Mouse (Mus musculus) kidney, postnatal 25 days (tissue): Measurements from ENCODE around the gene Hmgcs1.
A peak's percentile ranks its signal among the peaks of the same experiment; 100 is the strongest.
"Not testable (repeated sequence)": the region's sequence is repeated elsewhere in the genome, so short reads cannot be mapped to it uniquely, and the experiment has no call there.

ENCODE experiments used
- DNase-seq, 2 experiments: peaks; one replicate each; pipeline ENCODE4 v3.0.0; 2021; ENCODE audit warnings: mixed read lengths in 2 of 2

Gene Hmgcs1

DNA sequence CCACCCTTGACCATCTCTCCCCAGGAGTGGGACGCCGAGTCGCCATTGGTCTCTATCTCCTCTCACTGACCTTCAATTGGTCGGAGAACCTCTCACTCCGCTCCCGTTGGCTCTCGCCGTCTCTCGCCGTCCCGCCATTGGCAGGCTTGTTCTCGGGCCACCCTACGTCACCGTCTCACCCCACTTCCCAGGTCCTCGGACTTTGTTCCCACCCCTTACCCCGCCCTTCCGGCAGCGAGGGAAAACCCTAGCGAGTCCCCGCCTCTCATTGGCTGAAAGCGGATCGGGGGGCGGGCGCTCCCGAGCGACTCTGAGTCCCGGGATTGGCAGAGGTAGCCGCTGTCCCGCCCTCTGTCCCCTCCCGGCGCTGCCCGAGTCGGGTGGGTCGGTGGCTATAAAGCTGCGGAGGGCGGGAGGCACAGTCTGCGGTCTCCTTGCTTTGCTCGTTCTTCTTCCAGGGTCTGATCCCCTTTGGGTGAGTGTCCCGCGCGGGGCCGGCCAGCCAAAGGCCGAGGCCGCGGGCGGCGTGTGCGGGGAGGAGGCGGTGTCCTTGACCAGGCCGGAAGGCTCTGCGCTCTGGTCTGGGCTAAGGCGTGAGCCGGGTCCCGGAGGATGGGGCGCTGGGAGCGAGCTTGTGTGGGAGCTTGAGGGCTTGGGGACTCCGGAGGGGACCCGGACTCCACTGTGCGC is at the start of gene Hmgcs1:
TSS of gene Hmgcs1 (plus strand) at position 341 of the 690 bp plus-strand sequence.
- peak; percentile 99 to 100 for DNase-seq

GRCm38 (mm10) chr13:119640504-119640903 is 49.7 kb upstream of the Hmgcs1 start:
- peak in 1 of 2 experiments; percentile 58 for DNase-seq

GRCm38 (mm10) chr13:119641145-119641544 is 49.0 kb upstream of the Hmgcs1 start:
- DNase-seq: no peak

- DNase-seq: peak in 1 of 2 experiments; percentile 56
Observed at GRCm38 (mm10) chr13:119644769-119645168, 45.4 kb upstream of the Hmgcs1 start.

DNA sequence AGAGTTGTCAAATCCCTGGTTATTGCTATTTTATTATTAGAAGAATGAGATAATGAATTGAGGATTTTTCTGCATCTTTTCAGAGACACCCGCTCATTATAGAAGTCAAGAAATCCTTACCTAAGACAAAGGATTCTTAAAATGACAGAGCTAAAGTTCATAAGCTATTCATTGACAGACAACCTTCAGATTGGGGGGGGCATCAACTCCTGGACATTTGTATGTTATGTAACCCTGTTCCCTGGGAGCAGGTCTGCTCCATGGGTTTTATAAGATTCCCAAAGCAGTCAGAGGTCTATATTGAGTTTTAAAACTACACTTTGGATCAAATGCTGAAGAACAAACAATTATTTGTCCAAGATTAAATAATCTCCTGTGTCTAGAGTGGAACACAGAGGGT is 43.7 kb upstream of the Hmgcs1 start:
- DNase-seq: no peak

GRCm38 (mm10) chr13:119648891-119649698 is 41.1 kb upstream of the Hmgcs1 start:
- no peak for DNase-seq

- no peak for DNase-seq
Observed at GRCm38 (mm10) chr13:119649699-119650046, 40.5 kb upstream of the Hmgcs1 start.

DNA sequence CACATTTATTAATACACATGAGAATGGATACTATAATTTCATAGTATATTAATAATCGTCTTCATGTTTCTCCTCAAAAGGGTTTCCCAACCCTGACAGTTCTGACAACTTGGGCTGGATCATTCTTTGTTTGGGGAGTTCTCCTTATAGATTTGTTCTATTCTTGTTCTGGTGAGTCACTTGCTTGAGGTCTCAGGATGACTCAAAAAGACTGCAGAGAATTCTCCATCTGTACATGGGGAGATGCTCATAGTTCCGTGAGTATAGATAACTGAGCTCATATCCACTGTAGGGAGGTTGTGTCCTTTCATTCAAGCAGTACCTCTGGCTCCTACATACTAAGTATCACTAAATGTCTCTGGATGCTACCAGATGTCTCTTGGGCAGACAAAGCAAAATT is 35.4 kb upstream of the Hmgcs1 start:
- no peak for DNase-seq

DNA sequence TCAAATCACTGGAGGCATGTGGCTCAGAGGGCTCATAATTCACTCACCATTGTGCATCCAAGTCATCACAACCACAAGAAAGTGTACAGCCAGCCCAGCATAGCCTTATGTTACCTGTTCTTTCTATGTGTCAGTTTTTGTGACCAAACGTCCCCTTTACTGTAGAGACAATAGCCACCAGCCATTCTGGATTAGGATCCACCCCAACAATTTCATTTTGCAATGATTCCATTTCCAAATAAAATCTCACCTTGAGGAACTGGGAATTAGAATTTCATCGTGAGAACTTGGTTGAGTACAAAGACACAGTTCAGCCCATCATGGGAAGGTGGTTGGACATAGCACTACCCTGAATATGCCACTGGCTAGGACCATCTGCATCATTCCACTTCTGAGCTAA is 33.9 kb upstream of the Hmgcs1 start:
- no peak for DNase-seq

DNA sequence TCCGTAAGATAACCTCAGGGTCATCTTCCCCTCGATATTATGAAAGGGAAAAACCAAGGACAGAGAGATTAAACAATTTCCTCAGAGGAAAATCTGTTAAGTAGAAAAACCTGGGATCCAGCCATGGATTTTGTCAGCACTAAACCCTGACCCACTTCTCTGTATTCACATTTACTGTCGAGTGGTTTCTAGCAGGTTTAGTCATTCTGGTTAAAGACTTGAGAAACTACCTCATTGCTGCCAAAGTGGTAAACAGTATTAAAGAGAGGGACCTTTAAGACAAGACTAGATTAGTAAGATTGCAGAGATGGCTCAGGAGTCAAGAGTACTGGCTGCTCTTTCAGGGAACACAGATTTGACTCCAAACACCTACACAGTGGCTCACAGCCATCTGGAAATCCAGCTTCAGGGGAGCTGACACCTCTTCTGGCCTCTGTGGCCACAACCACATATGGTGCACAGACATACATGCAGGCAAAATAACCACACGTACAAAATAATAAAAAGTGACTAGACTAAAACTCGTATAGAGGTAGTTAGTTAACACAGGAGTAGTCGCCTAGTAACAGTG is 33.2 kb upstream of the Hmgcs1 start:
- DNase-seq: no peak

GRCm38 (mm10) chr13:119661420-119661819 is 28.8 kb upstream of the Hmgcs1 start:
- peak; percentile 48 to 65 for DNase-seq

- no peak for DNase-seq
Observed at GRCm38 (mm10) chr13:119678794-119679193, 11.4 kb upstream of the Hmgcs1 start.

DNA sequence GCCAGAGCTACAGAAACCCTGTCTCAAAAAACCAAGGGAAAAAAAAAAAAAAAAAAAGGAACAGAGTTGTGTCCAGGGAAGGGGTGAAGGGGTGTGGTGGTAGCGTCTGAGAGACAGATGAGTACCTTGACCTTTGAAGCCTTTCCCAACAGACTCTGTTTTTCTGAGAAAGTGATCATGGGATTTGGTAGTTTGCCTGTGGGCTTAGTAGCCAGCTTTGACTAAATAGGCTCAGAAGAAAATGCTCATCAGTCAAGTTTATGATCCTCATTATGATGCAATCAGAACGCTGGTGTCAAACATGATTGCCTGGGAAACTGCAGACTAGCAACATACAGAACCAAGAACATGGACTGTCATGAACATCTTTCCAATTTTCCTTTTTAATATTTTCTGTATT is 10.5 kb upstream of the Hmgcs1 start:
- no peak for DNase-seq

- no peak for DNase-seq
Observed at GRCm38 (mm10) chr13:119681161-119681560, 9.0 kb upstream of the Hmgcs1 start.

DNA sequence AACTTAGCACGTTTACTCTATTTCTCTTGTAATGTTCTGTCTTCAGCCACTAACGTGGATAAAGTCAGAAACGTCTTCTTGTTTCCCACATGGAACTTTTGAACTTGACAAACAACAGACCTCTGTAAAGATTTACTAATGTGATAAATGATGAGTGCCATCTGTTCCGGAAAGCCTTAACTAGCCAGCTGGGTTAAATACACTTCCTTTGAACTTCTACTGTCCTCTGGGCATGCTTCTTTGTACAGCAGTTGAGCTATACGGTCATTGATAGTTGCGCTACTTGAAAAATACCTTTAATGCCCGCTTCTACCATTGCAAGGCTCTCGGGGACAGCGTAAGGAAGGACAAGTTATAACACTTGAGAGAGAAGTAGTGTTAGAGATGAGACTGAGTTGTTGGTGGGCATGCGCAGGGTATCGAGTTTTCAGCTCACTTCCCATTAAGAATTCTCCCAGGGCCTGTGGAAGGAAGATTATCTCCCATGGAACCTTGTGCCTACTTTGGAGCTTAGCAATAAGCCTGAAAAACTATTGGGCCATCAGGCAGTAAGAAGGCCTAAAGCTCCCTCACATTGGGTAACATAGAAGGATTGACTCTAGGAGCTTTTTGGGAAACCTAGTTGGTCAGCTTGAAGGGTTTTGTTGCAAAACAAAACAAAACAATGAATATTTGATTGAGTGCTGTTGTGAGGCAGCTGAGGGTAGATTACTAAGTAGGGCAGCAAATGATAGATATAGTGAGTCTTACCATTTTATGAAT is 5.6 kb upstream of the Hmgcs1 start:
- no peak for DNase-seq

GRCm38 (mm10) chr13:119689709-119690038 is 505 bp upstream of the Hmgcs1 start:
- no peak for DNase-seq

GRCm38 (mm10) chr13:119690876-119691620 is 869 bp downstream of the Hmgcs1 start:
- DNase-seq: peak; percentile 85 to 92

DNA sequence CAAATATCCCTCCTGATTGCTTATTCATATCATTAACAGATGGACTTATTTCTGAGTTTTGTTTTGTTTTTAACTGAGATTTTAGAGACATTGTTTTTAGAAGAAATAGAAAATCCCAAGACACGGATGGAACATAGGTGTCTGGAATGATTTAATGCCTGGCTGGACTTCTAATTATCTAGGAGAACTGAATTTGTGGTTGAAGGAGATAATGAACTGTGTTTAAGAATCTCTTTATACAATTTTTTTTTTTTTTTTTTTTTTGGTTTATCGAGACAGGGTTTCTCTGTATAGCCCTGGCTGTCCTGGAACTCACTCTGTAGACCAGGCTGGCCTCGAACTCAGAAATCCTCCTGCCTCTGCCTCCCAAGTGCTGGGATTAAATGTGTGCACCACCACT is 1.8 kb downstream of the Hmgcs1 start:
- DNase-seq: not testable (repeated sequence)

DNA sequence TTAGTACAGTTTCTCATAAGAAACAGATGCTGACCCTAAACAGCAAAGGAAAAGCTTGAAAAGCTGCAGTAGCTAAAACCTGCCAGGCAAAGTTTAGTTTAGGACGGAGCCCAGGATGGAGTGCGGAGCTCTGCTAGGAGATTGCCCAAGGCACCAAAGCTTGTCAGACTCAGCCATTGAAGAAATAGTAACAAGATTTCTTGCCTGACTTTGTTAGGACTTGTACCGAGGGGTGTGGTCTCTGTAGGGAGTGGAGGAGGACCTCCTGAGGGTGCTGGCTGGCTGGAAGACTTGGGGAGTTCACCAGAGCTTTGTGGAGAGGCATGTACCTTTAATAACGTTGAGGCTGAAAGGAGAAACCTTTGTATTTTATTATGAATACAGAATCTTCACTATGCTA is 5.5 kb downstream of the Hmgcs1 start:
- DNase-seq: no peak

- DNase-seq: no peak
Observed at GRCm38 (mm10) chr13:119696496-119696895, 6.3 kb downstream of the Hmgcs1 start.

DNA sequence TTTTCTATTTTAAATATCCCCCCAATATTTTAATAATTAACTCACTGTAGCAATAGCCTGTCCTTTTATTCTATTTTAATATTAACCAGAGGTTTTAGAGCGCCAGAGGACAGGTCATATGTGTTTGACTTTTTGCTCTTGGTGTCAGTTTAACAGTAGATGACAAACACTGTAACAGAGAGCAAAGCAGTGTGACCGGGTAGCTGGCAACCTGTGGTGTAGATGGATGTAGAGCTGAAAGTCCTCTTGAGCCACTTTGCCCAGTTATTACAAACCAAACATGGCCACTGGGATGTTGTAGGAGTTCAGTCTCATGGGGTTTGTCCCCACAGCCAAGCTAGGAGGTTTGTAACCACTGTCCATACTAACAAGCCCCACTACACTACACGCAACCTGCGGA is 8.3 kb downstream of the Hmgcs1 start:
- peak; percentile 56 to 74 for DNase-seq

DNA sequence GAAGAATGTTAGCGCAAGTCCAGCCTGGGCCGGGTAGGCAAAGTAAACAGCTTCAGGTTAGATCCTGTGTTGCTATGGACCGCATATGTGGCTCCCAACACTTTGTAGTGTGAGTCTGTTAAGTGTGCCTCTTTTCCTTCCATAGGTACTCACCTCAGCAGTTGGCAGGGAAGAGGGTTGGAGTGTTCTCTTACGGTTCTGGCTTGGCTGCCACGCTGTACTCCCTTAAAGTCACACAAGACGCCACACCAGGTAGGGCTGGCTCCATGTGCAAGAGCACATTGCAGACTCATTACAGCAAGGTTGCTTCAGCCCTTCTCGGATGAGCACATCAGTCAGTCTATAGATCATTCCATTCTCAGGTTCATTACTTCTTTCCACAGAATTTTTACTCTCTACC is 14.1 kb downstream of the Hmgcs1 start:
- DNase-seq: no peak
